Mouse (Mus musculus) hindbrain, embryonic 16.5 days (tissue): ENCODE data around the gene Nrip3. TPM values are rescaled to one million over a fixed set of nuclear protein-coding genes. Genes with fewer than 3 reads are reported as not detected.

ENCODE experiments used
- ATAC-seq: fragments of 200-750 bp; cut with Nextera tagmentation; 2 replicates; pipeline ENCODE4 v1.8.0; 2017; ENCODE audit warnings: moderate TSS enrichment, moderate library complexity
- H3K27ac ChIP-seq: fragments of 300-500 bp; sonication (generic); 2 replicates; pipeline ENCODE4 v1.5.1; 2014; ENCODE audit warnings: low read depth, mild to moderate bottlenecking, control low read depth, low read length, moderate library complexity
- H3K27me3 ChIP-seq: fragments of 300-500 bp; sonication (generic); replicated peaks from 2 replicates; pipeline ENCODE4 v1.6.1; 2014; ENCODE audit warnings: low read length; ENCODE audit not compliant: control insufficient read depth, insufficient read depth
- H3K36me3 ChIP-seq: fragments of 300-500 bp; sonication (generic); 2 replicates; pipeline ENCODE4 v1.6.1; 2014; ENCODE audit warnings: mild to moderate bottlenecking, low read length, moderate library complexity, mixed read lengths; ENCODE audit not compliant: control insufficient read depth, insufficient read depth
- H3K4me1 ChIP-seq: fragments of 300-500 bp; sonication (generic); 2 replicates; pipeline ENCODE4 v1.6.1; 2014; ENCODE audit warnings: low read depth, low read length; ENCODE audit not compliant: control insufficient read depth, insufficient read depth
- H3K4me2 ChIP-seq: fragments of 300-500 bp; sonication (generic); 2 replicates; pipeline ENCODE4 v1.6.1; 2014; ENCODE audit warnings: mild to moderate bottlenecking, low read length, control low read depth, moderate library complexity
- H3K4me3 ChIP-seq: fragments of 300-500 bp; sonication (generic); 2 replicates; pipeline ENCODE4 v1.5.1; 2014; ENCODE audit warnings: mild to moderate bottlenecking, low read length, control low read depth, moderate library complexity
- H3K9ac ChIP-seq: fragments of 300-500 bp; sonication (generic); 2 replicates; pipeline ENCODE4 v1.6.1; 2014; ENCODE audit warnings: low read depth, mild to moderate bottlenecking, control low read depth, low read length, moderate library complexity
- H3K9me3 ChIP-seq: fragments of 300-500 bp; sonication (generic); 2 replicates; pipeline ENCODE4 v1.6.1; 2014; ENCODE audit warnings: mild to moderate bottlenecking, low read length, moderate library complexity; ENCODE audit not compliant: control insufficient read depth
- WGBS: fragments of 180-500 bp; shearing (Covaris S2); extraction: QIAGEN DNeasy Blood & Tissue Kit; methylation state at CpG from one replicate; pipeline ENCODE4 v1.1.7; 2014; 5-methylcytosine and 5-hydroxymethylcytosine counted together
- polyA plus RNA-seq: library from polyadenylated mRNA; unstranded; fragments of >200 nt; fragmentation: Nextera tagmentation; extraction: Ambion mirVana; gene quantifications from 2 replicates; pipeline ENCODE4 v1.2.1, GENCODE M21; 2015

Nrip3 gene
- polyA plus RNA-seq, 1 experiment from 2014 or later = 21.6 TPM

GRCm38 (mm10) chr7:109723114-109723513, 58.7 kb downstream of the Nrip3 start:
- Histone ChIP-seq H3K4me2 (no peak overlapping the region), H3K4me3 (no peak overlapping the region), H3K36me3 (no peaks in the 10 kb centered on the region), H3K27ac (no peak overlapping the region), H3K9ac (no peak overlapping the region), H3K27me3 (no peaks in the 10 kb centered on the region), H3K4me1 (no peaks in the 10 kb centered on the region), H3K9me3 (no peaks in the 10 kb centered on the region)
- ATAC-seq = no peak
- WGBS = 95% methylated on average over 8 of the region's 8 CpGs

DNA sequence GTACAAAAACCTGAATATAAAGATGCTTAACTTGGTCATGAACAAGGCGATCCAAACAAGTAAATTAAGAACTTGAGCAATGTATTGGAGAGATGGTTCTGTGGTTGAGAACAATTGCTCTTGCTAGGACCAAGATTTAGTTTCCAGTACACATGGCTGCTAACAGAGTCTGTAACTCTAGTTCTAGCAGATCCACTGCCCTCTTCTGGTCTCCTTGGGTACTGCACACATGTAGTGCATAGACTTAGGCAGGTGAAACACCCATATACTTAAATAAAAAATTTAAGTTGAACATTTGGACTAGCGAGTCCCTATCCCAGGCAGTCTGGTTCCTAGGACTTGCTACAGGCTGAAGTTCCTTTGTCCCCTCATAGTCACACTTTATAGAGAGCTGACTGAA, 59.2 kb downstream of the Nrip3 start:
- Histone ChIP-seq H3K4me2 (no peak overlapping the region), H3K9ac (no peak overlapping the region), H3K27ac (no peak overlapping the region), H3K9me3 (no peaks in the 10 kb centered on the region), H3K27me3 (no peaks in the 10 kb centered on the region), H3K4me3 (no peak overlapping the region), H3K4me1 (no peaks in the 10 kb centered on the region), H3K36me3 (no peaks in the 10 kb centered on the region)
- WGBS = 98% methylated on average over 2 of the region's 2 CpGs
- ATAC-seq = no peak

DNA sequence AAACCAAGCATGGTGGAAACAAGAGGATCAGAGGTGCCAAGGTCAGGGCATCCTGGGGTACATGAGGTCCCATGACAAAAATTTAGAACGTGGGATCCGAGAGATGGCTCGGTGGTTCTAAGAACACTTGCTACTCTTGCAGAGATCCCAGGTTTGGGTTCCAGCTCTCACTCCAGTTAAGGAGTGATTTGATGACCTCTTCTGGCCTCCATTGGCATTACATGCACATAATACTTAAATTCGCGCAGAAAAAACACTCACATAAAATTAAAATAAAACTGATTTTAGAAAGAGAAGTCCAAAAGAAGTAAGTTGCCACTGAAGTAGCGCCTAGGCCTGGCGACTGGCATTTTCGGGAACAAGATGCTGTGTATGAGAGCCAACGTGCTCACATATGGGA, 62.5 kb downstream of the Nrip3 start:
- no peak for ATAC-seq
- H3K36me3 ChIP-seq = no peaks in the 10 kb centered on the region
- H3K27ac ChIP-seq = no peak overlapping the region
- 66% methylated on average over 9 of the region's 9 CpGs for WGBS
- H3K9me3 ChIP-seq = no peaks in the 10 kb centered on the region
- H3K4me3 ChIP-seq = no peak overlapping the region
- no peaks in the 10 kb centered on the region for H3K4me1 ChIP-seq
- no peak overlapping the region for H3K9ac ChIP-seq
- no peaks in the 10 kb centered on the region for H3K27me3 ChIP-seq
- no peak overlapping the region for H3K4me2 ChIP-seq

- H3K4me3 ChIP-seq = no peak overlapping the region
- ATAC-seq = no peak
- no peaks in the 10 kb centered on the region for H3K4me1 ChIP-seq
- H3K9me3 ChIP-seq = no peaks in the 10 kb centered on the region
- H3K27me3 ChIP-seq = no peaks in the 10 kb centered on the region
- 92% methylated on average over 2 of the region's 2 CpGs for WGBS
- no peak overlapping the region for H3K4me2 ChIP-seq
- 0 out of 2 replicates have a peak, but pooled peaks cover 2% of the 10 kb centered on the region for H3K36me3 ChIP-seq
- H3K27ac ChIP-seq = no peak overlapping the region
- no peak overlapping the region for H3K9ac ChIP-seq
Observed at GRCm38 (mm10) chr7:109713434-109713982, 68.3 kb downstream of the Nrip3 start.

GRCm38 (mm10) chr7:109712198-109712597, 69.6 kb downstream of the Nrip3 start:
- H3K4me2 ChIP-seq = no peak overlapping the region
- no peaks in the 10 kb centered on the region for H3K27me3 ChIP-seq
- H3K4me3 ChIP-seq = no peak overlapping the region
- no peaks in the 10 kb centered on the region for H3K9me3 ChIP-seq
- ATAC-seq = no peak
- 93% methylated on average over 7 of the region's 7 CpGs for WGBS
- H3K4me1 ChIP-seq = no peaks in the 10 kb centered on the region
- H3K27ac ChIP-seq = no peak overlapping the region
- H3K9ac ChIP-seq = no peak overlapping the region
- 0 out of 2 replicates have a peak, but pooled peaks cover 2% of the 10 kb centered on the region for H3K36me3 ChIP-seq

- Histone ChIP-seq H3K4me3 (no peak overlapping the region), H3K9me3 (no peaks in the 10 kb centered on the region), H3K27ac (no peak overlapping the region), H3K4me1 (no peaks in the 10 kb centered on the region), H3K9ac (no peak overlapping the region), H3K4me2 (no peak overlapping the region), H3K36me3 (0 out of 2 replicates have a peak, but pooled peaks cover 2% of the 10 kb centered on the region), H3K27me3 (no peaks in the 10 kb centered on the region)
- WGBS = 92% methylated on average over 1 of the region's 1 CpGs
- ATAC-seq = no peak
Observed at GRCm38 (mm10) chr7:109710069-109710468, 71.8 kb downstream of the Nrip3 start.

DNA sequence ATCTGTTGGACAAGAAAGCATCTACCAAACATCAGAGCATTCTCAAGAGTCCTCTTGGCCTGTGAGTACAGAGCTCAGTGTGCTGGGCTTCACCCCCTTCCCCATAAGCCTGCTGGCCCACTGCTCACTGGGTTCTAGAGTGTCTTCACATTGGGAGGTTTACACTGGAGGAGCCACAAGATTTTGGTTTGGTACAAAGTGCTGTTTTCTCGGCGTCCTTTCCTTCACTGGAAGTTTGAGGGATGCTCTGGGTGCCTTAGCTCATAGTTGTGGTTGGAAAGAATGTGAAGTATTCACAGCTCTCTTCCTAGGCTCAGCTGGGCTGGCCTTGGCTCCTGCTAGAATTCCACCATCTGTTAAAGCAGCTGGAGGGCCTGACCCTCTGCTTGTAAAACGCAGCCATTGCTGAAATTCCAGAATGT, 72.9 kb downstream of the Nrip3 start:
- Histone ChIP-seq H3K36me3 (0 out of 2 replicates have a peak, but pooled peaks cover 2% of the 10 kb centered on the region), H3K4me2 (no peak overlapping the region), H3K4me3 (no peak overlapping the region), H3K27me3 (no peaks in the 10 kb centered on the region), H3K4me1 (no peaks in the 10 kb centered on the region), H3K27ac (no peak overlapping the region), H3K9me3 (no peaks in the 10 kb centered on the region), H3K9ac (no peak overlapping the region)
- WGBS = 69% methylated on average over 3 of the region's 3 CpGs
- no peak for ATAC-seq

Other genes with a start within 250 kb of the Nrip3 start
- 21.3 and 27.5 TPM in 2 replicates for gene St5, start 78.4 kb downstream of the Nrip3 start, polyA plus RNA-seq
- 16.7 and 17.7 TPM in 2 replicates for gene Akip1, start 78.3 kb downstream of the Nrip3 start, polyA plus RNA-seq
- 0.28 and 0.31 TPM in 2 replicates for gene BC051019, start 58.2 kb downstream of the Nrip3 start, polyA plus RNA-seq
- 0.47 and 0.54 TPM in 2 replicates for gene Ascl3, start 50.3 kb downstream of the Nrip3 start, polyA plus RNA-seq
- gene Tmem9b, start 29.1 kb downstream of the Nrip3 start, polyA plus RNA-seq = 138 and 147 TPM in 2 replicates
- gene Scube2, start 83.7 kb upstream of the Nrip3 start, polyA plus RNA-seq = 2.5 TPM in 2 replicates
- gene Dennd5a, start 178.4 kb upstream of the Nrip3 start, polyA plus RNA-seq = 34.6 and 36.5 TPM in 2 replicates
- 62.2 and 65.8 TPM in 2 replicates for gene Tmem41b, start 204.9 kb upstream of the Nrip3 start, polyA plus RNA-seq
- 42.6 and 50.0 TPM in 2 replicates for gene Ipo7, start 236.2 kb upstream of the Nrip3 start, polyA plus RNA-seq